Mouse (Mus musculus) urinary bladder, postnatal 10 days (tissue): Measurements from ENCODE around the gene Grtp1.

ENCODE experiments used
- DNase-seq: peaks from one replicate; pipeline ENCODE4 v3.0.0; 2022; ENCODE audit warnings: low spot score

Gene Grtp1

DNA sequence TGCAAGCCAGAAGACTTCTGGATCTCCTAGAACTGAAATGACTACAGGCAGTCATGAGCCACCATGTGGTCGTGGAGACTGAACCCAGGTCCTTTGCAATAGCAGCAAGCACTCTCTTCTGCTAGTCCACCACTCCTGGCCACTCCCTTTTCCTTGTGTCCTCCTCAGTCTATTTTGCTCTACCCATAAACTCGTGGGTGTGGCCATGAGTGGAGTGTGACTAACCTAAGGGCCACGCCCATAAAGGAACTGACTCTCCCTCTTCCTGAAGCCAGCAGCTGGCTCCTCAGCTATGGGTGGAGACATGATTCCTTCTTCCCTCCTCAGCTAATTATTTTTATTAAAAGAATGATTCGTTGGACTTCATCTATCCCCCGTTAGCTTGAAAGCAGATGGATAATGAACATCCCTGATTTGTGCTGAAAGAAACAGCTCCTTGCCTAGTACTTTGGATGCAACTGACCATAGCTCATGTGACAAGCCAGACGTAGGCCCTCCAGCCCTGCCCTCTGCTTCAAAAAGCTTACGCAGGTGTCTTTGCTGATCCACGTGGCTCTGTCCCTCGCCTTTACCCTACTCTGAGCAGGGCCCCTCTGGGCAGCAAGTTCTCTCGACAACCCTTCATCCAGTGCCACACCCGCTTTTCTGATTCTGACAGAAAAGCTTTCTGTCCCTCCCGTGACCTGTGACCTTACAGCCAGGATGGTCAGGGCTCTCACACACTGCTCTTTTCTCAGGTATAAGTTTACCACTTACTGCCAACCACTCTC, 4.1 kb upstream of the Grtp1 start:
- no peak for DNase-seq

DNA sequence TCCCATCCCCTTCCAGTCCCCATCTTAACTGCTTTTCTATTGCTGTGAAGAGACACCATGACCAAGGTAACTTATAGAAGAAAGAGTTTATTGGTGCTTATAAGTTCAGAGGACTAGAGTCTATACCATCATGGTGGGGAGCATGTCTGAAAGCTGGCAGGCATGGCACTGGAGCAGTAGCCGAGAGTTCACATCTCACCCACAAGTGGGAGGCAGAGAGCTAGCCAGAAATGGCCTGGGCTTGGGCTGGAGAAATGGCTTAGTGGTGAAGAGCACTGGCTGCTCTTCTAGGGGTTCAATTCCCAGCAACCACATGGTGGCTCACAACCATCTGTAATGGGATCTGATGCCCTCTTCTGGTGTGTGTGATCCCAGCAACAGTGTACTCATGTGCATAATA, 3.1 kb upstream of the Grtp1 start:
- no peak for DNase-seq

DNA sequence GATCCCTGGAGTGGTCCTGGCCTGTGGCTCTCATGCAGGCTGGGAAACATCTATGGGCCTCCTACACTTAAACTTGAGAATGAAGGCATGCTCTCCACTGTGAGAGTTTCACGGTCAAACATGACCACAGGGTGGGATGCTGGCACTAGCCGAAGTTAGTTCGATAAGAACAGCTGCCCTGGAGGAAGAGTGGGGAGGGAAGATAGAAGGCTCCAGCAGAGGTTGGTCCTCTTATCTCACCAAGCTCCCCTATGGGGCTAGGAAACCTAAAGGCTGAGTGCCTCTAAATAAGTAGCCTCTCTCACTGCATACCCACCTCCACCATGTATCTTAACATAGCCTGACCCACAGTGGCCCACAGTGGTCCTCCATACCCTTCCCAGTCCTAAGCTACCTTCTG, 2.4 kb upstream of the Grtp1 start:
- no peak for DNase-seq

DNA sequence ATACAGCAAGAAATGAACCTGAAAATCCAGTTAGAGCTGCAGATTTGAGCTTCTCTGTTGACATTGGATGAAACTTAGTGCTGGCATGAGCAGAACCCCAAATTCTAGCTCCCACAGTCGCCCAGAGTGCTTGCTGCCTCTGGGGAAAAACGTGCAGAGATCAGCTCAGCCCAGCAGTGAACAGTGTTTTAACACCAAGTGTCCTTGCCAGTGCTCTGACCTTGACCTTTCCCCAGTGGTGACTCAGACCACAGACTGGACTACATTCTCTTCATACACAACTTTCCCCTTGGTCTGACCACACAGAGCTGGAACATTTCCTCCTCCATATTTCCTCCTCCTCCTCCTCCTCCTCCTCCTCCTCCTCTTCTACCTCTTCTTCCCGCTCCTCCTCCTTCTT, 1.6 kb upstream of the Grtp1 start:
- no peak for DNase-seq

DNA sequence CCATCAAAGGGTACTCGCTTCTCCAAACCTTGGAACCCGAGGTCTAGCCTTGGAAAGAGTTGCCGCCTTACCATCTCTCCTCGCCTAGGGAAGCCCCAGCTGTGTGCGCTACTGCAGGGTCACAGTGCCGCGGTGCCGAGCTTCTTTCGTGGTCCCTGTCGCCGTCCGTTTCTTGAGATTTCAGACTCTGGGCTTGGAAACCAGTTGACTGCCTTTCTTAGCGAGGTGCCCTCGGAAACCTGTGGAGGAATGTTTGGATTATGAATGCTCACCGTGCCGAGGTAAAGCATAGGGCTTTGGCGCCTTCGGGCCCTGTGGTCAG, 554 bp upstream of the Grtp1 start:
- DNase-seq = no peak

DNA sequence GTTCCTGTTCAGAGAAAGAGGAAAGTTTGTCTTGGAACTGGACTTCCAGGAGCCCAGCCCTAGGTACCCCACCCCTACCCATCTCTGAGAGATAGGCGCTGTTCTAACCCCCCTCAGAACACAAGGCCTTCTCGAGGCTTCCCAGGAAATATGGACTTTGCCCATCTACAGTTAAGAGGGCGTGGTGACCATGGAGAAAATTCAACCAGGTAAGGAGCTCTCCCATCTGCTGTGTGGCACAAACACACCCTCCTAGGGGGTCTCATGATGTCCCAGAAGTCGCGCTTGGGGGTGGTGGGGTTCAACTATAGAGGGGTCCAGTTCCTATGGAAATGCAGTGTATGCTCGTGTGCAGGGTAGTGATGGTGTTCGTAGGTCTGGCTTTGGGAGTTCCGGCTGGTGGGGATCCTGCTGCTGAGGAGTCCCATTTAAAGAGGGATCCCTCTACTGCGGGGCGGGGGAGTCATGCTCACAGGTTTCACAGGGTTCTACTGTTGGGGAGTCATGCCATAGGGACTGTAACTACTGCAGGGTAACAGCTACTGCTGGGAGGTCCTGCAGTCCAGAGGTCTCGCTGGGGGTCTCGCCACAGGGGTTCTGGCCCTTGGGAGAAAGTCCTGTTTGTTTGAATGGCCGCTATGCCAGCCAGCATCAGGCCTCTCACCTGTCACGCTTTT, 897 bp downstream of the Grtp1 start:
- DNase-seq = no peak

DNA sequence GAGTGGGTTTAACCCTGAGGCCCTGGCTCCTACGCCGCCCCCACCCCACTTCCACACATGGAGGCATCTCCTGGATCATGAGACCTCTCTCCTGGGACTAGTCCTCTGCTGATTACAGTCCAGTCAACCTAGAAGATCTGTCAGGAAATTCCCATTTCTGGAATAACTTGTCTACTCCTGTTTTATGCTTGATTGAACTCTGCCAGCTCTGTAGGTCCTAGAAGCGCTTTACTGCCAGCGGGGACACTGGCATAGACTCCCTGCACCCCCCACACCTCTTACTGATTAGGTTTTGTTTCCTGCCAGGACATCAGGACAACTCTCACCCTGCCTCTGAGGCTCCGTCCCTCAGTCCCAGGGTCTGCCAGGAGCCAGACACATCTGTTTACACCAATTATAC, 2.9 kb downstream of the Grtp1 start:
- no peak for DNase-seq

DNA sequence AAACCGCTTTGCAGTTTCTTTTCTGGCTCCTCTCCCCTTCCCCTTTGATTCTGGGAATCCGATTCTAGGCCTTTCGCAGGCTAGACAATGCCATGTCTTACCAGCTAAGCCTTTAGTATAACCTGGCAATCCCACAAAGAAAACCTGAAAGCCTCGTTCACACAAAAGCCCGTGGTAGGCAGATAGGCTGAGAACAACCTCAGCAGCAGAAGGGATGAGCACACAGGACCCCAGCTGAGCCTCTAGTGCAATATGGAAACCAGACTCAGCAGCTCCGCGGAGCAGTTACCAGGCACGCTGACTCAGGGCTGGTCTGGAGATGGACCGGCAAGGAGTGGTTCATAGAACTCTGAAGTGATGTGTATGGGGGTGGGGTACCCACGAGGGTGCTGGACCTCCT, 5.6 kb downstream of the Grtp1 start:
- no peak for DNase-seq

DNA sequence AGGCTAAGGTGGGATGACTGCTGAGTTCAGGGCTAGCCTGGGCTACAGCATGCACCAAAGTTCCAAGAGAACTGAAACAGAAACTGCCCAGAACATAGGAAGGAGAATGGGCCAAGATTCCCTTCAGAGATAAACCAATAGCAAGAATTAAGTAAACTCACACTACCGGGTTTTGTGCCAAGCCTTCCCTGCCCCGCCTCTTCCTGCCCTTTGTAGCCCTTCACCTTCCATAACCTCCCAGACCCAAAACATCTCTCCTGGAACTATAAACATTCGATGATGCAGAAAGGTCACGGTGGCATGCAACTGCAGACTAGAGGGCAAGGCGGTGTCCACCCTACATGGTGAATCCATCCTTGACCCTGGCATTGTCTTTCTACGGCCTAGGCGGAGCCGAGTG, 10.2 kb downstream of the Grtp1 start:
- DNase-seq = no peak

DNA sequence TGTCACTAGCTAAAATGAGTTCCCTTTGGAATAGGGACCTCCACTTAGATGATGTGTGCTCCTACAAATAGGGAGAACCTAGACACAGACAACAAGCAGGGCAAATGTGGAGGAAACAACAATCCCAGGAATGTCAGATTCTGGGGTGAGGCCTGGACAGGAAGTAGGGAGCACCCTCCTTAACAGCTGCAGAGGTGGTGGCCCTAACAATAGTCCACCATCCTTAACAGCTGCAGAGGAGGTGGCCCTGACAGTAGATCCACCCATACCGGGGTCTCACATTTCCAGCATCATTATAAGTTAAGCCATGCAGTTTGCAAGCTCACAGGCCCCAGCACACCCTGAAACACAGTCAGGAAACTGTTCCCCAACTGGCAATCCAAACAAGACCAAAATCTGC, 11.6 kb downstream of the Grtp1 start:
- no peak for DNase-seq

DNA sequence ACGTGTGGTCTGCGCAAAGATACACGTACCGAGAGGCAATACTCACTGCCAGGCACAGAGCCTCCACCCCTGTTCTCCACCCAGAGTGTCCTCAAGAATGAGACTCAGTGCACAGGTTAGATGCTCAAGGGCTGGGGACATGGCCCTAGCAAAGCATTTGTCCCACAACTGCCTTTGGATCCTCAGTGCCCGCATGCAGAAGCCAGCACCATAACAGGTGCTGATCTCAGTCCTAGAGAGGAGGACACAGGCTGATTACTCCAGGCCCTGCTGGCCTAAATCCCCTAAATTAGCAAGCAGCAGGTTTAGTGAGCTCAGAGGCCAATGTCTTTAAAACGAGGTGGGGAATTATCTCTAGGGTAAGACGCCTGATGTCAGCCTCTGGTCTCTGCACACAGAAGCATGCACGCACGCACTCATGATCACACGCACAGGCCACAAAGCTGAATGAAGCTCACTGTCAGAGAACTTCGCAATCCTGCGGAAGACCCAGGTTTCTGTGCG, 12.3 kb downstream of the Grtp1 start:
- DNase-seq = no peak

DNA sequence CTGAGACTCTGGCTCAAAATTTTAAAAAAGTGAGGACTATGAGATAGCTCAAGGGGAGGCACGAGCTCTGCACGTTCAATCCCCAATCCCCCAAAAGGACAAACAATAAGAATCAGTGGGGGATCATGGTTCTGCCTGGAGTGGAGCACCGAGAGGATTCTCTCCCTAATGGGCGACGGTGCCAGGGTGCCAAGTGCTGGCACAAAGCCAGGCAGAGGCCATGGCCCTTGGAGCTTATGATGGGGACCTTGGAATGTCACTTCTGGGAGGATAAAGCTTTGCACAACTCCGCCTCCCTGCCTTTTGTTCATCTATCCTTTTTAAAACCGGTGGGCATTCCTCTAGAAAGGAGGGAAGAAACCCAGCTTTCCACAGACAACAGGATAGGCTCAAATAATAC, 12.8 kb downstream of the Grtp1 start:
- DNase-seq = no peak

DNA sequence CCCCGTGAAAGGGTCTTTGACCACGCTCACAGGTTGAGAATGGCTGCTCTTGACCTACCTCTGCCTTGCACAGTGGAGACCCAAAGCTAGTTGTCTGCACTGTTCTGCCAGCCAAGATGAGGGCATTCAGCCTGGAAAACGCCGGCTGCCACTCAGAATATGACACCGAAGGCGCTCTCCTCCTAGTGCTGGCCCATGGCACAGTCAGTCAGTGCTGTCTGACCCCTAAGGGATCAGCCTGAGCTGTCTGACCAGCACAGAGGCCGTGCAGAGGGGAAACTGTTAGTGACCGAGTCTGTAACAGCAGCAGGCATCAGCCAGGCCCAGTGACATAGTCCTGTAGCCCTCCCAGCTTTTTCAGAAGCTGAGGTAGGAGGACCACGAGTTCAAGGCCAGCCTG, 13.2 kb downstream of the Grtp1 start:
- no peak for DNase-seq

DNA sequence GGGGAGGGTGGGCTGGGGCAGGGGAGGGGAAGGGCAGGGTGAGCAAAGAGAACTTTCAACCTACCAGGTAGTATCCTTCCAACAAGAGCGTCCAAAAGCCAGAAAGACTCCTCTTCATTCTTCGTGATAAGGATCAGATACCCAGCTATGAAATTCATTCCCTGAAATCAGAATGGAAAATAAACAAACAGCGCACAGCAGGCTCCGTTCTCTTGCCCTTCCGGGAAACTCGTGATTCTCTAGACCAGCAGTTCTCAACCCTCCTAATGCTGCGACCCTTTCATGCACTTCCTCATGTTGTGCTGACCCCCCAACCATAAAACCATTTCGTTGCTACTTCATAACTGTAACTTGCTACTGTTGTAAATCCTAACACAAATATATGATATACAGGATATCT, 13.6 kb downstream of the Grtp1 start:
- no peak for DNase-seq

DNA sequence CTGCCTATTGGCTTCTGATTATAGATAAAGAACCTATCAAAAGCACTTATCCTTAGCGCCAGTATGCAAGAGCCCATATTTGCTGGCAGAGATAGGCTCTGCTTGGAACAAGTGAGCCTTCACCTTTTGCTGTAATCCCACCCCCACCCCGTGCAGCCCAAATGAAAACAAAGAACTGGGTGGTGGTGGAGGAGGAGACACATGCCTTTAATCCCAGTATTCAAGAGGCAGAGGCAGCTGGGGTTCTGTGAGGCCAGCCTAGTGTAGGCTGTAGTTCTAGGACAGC, 18.8 kb downstream of the Grtp1 start:
- DNase-seq = no peak

DNA sequence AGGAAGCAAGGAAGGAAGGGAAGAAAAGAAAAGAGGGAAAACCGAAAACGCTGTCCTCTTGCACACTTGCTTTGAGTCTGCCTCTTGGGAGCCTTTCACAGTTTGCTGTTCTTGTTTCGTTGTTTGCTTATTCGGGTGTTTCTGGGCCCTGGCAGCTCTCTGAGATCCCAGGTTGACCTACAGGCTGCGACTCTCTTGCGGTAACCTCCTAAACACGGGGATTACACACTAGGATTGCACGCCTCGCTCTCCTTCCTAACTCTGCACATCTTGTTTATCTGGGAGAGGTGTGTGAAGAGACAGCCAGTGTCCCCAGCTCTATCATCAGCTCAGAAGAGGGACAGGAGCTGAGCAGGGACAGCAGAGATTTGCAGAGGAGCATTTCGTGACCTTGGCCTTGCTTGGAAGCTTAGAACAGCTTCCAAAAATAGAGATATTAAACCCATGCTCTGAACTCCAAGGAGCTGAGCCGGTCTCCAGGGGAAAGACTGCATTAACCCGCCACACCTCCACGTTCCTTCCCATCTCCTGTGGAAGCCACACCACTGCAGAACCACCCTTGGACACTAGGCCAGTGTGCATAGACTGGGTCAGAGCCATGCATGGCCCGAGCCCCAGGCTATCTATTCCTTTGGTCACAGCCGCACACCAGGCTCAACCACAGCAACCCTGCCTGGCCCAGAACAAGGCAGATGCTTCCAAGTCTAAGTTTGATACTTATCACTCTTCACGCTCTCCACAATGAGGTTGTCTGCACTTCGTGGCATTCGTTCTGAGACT, 19.3 kb downstream of the Grtp1 start:
- DNase-seq = no peak

DNA sequence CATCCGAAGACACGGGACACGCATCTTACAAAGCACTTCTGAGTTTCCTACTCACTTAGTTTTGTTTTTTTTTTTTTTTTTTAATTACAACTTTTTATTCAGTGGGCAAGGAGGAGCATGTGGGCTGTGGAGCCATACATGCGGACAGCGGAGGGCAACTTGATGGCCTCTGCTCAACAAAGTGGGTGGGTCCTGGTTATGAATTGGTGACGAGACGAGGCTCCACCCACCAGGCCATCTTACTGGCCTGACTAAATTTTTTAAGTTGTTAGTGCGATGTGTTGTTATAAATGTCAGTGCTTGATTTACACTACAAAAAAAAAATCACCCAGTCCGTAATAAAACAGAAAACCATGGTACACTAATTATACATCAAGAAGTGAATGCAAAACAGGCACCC, 20.0 kb downstream of the Grtp1 start:
- DNase-seq = no peak

DNA sequence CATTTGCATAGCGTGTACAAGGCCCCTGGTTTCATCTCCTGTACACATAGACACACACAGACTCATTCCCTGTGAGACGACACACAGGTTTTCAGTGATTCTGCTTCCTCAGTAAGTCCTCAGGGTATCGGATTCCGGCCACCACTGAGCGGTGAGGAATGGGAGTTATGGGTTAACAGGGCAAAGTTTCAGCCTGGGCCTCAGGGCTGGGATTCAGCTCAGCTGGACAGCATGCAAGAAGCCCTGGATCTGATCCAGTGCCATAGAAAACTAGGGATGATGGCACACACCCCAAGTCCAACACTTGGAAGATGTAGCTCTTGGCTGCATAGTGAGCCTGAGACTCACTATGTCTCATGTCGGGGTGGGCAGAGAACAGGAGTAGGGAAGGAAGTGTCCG, 20.5 kb downstream of the Grtp1 start:
- DNase-seq = no peak

DNA sequence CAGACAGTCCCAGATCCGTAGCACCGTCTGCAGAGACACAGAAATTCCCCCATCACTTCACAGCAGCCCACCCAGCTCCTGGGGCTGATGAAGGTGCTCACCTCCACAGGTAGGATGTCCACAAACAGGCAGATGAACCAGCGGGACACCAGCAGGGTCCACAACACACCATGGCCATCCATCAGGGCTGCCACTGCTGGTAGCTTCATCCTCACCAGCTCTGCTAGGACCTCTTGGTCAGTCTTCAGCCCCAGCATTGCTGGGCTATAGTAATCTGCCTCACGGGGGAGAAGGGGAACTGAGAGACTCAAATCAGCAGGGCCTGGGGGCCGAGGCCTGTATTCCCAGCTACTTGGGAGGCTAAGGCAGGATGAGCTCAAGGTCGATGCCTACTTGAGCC, 20.9 kb downstream of the Grtp1 start:
- DNase-seq = no peak

DNA sequence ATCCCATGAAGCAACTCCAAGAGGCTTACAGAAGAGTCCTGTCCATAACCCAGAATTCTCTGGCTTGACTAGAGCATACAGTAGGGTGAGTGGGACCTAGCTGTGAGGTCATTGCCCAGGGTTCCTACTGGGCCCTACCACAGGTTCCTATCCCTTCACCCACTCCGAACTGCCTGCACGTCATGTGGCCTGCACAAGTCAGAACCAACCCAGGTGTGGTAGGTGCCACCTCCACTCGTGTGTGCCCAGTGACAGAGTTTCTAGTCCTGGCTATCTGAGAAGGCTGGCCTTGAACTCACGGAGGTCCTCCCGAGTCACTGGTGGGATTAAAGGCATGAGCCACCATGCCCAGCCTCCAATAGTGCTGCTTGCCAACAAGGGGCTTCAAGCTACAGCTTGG, 22.3 kb downstream of the Grtp1 start:
- DNase-seq = no peak

DNA sequence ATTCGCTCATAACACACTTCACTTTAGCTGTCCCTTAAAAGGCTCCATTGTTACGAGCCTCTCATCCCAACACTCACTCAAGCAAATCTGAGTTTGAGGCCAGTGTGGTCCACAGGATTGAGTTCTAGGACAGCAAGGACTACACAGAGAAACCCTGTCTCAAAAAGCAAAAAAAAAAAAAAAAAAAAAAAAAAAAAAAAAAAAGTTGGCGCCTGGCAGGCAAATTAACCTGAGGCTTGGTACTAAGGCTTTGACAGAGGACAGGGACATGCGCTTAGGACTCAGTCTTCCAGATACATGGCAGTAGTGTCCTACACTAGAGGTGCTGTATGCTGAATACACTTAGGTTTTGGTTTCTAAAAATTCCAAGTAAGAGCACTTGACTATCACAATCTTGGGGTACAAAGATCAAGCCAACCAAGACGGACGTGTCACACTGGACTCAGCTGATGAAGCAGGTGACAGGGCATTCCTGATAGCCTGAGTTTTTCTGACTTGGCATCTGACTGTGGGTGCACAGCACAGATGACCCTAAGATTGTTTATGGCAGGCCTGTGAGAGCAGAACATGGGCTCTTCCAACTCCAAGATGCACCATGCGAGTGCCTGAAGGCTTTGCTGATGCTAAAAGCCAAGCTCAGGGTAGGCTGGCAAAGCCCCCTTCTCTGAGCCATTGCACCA, 23.1 kb downstream of the Grtp1 start:
- no peak for DNase-seq

DNA sequence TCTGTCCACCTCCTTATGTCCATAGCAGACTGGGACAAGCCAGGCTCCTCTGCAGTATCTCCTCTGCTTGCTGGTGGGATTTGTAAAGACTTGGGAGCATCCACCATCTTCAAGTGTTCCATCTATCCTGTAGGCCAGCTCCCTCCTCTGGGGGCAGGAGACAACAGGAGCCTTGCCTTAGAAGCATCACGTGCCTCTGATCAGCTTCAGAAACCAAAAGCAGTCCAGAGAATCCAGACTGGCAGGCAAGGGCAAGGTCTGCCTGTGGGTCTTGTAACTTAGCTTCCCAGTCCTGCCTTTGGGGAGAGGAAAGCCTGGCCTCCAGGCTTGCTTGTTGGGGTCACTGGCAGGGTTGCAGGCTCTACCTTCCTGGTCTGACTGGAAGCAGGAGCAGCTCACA, 24.8 kb downstream of the Grtp1 start:
- no peak for DNase-seq

DNA sequence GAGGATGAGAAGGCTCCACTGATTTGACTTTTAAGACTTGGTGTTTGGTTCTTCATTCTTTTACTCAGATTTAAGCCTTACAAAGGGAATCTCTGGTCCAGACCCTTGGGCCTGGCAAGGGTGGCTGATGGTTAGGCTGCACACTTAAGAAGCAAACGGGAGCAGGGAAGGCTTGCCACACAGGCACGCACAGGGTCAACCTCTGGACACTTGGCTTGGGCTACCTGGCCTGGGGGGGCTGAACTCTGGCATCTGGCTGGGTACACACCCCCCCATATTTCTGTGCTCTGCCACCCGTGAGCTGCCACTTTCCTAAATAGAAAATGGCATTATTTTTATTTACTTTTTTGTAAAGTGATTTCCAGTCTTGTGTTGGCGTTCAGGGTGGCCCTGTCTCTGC, 25.6 kb downstream of the Grtp1 start:
- no peak for DNase-seq
